Mouse (Mus musculus) stomach, postnatal 0 days (tissue): ENCODE data around the gene Tma7. TPM values are rescaled to one million over a fixed set of nuclear protein-coding genes. Genes with fewer than 3 reads are reported as not detected.

ENCODE experiments used
- ATAC-seq: fragments of 200-750 bp; cut with Nextera tagmentation; 2 replicates; pipeline ENCODE4 v1.8.0; 2017; ENCODE audit not compliant: low FRiP score, low TSS enrichment
- DNase-seq: peaks from one replicate; pipeline ENCODE4 v3.0.0-alpha.2; 2016; ENCODE audit warnings: low spot score
- H3K27ac ChIP-seq: fragments of 300-500 bp; sonication (generic); replicated peaks from 2 replicates; pipeline ENCODE4 v1.5.1; 2014; ENCODE audit warnings: mild to moderate bottlenecking, control low read depth
- H3K27me3 ChIP-seq: fragments of 300-500 bp; sonication (generic); 2 replicates; pipeline ENCODE4 v1.6.1; 2014; ENCODE audit warnings: low read length; ENCODE audit not compliant: control insufficient read depth, insufficient read depth
- H3K36me3 ChIP-seq: fragments of 300-500 bp; sonication (generic); 2 replicates; pipeline ENCODE4 v1.6.1; 2014; ENCODE audit warnings: low read length, mixed read lengths; ENCODE audit not compliant: control insufficient read depth, insufficient read depth
- H3K4me1 ChIP-seq: fragments of 300-500 bp; sonication (generic); replicated peaks from 2 replicates; pipeline ENCODE4 v1.6.1; 2014; ENCODE audit warnings: antibody characterized with exemption; ENCODE audit not compliant: control insufficient read depth, insufficient read depth
- H3K4me2 ChIP-seq: fragments of 300-500 bp; sonication (generic); replicated peaks from 2 replicates; pipeline ENCODE4 v1.6.1; 2014; ENCODE audit warnings: low read depth, mild to moderate bottlenecking, control low read depth, moderate library complexity
- H3K4me3 ChIP-seq: fragments of 300-500 bp; sonication (generic); 2 replicates; pipeline ENCODE4 v1.5.1; 2014; ENCODE audit warnings: low read depth, low read length, control low read depth
- H3K9ac ChIP-seq: fragments of 300-500 bp; sonication (generic); 2 replicates; pipeline ENCODE4 v1.6.1; 2014; ENCODE audit warnings: mild to moderate bottlenecking, low read length, control low read depth, mixed read lengths
- H3K9me3 ChIP-seq: fragments of 300-500 bp; sonication (generic); 2 replicates; pipeline ENCODE4 v1.6.1; 2016; ENCODE audit warnings: low read length; ENCODE audit not compliant: control insufficient read depth
- CTCF ChIP-seq: IDR thresholded peaks from 2 replicates; pipeline ENCODE4 v1.5.1; 2016; ENCODE audit warnings: antibody characterized with exemption, low read depth, mild to moderate bottlenecking, moderate library complexity
- EP300 ChIP-seq: optimal IDR thresholded peaks from 2 replicates; pipeline ENCODE3; 2016; ENCODE audit warnings: antibody characterized with exemption
- WGBS: fragments of 180-500 bp; shearing (Covaris S2); extraction: QIAGEN DNeasy Blood & Tissue Kit; methylation state at CpG from one replicate; pipeline ENCODE4 v1.1.7; 2014; 5-methylcytosine and 5-hydroxymethylcytosine counted together
- polyA plus RNA-seq: library from polyadenylated mRNA; unstranded; fragments of >200 nt; fragmentation: Nextera tagmentation; extraction: Ambion mirVana; gene quantifications from 2 replicates; pipeline ENCODE4 v1.2.1, GENCODE M21; 2015

The Tma7 gene
- polyA plus RNA-seq, 1 experiment from 2014 or later: 424 TPM

DNA sequence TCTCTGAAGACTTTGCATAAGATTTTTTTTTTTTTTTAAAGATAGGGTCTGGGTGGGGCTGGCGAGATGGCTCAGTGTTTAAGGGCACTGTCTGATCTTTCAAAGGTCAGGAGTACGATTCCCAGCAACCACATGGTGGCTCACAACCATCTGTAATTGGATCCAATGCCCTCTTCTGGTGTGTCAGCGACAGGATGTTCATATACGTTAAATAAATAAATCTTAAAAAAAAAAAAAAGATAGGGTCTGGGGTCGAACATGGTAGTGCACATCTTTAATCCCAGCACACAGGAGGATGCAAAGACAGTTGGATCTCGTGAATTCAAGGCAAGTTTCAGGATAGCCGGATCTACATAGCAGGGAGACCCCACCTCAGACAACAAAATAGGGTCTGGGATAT lies 33.1 kb downstream of the Tma7 start:
- Histone ChIP-seq H3K9ac (no peak overlapping the region), H3K27me3 (no peaks in the 10 kb centered on the region), H3K4me3 (no peak overlapping the region), H3K4me2 (no peak overlapping the region), H3K27ac (no peak overlapping the region), H3K4me1 (no peaks in the 10 kb centered on the region), H3K36me3 (peaks cover 4% of the 10 kb centered on the region; the same call in 1 of the 2 replicates), H3K9me3 (no peaks in the 10 kb centered on the region)
- ATAC-seq (no peak), DNase-seq (no peak)
- TF ChIP-seq EP300: no peak
- no peak for TF ChIP-seq CTCF
- 74% methylated on average over 7 of the region's 7 CpGs for WGBS

DNA sequence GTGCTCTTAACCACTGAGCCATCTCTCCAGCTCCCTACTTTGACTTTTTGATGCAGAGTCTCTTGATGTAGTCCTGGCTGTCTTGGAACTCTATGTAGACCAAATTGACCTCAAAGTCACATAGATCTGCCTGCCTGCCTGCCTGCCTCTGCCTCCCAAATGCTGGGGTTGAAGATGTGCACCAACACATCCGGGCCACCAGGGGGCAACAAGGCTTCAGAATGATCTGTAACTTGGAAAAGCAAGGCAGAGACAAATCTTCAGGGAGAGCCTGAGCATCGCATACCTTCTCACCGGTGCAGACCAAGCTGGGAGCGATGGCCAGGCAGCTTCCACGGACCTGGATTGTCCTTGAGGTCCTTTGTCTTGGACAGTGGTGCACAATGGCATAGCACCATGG lies 36.1 kb downstream of the Tma7 start:
- Histone ChIP-seq H3K4me2 (no peak overlapping the region), H3K27me3 (no peaks in the 10 kb centered on the region), H3K4me3 (no peak overlapping the region), H3K9ac (no peak overlapping the region), H3K27ac (no peak overlapping the region), H3K9me3 (no peaks in the 10 kb centered on the region), H3K36me3 (peaks cover 4% of the 10 kb centered on the region; the same call in 1 of the 2 replicates), H3K4me1 (no peaks in the 10 kb centered on the region)
- TF ChIP-seq EP300: no peak
- peak; percentile 83 for TF ChIP-seq CTCF
- WGBS: 41% methylated on average over 5 of the region's 5 CpGs
- peak; percentile 38; the same call in 1 of the 2 replicates for ATAC-seq
- DNase-seq: peak; percentile 66

DNA sequence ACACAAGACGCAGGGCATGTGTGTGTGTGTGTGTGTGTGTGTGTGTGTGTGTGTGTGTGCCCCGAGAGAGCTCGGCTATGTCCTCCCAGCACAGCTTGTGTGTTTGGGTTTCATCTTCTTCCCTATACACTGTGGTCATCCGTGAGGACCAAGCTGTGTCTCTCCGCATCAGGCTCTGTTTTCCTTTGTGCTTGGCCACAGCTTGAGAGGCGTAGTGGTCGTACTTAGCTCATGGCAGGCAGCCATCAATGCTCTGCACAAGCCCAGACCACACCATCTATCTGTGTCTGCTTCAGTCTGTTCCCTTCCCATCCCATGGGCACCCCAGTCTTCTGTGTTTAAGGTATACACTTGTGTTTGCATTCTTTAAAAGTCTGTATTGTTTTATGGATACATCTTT lies 41.0 kb downstream of the Tma7 start:
- TF ChIP-seq CTCF: no peak
- TF ChIP-seq EP300: no peak
- Histone ChIP-seq H3K4me3 (no peak overlapping the region), H3K4me1 (no peaks in the 10 kb centered on the region), H3K27me3 (no peaks in the 10 kb centered on the region), H3K27ac (peak overlapping the region; percentile 69; the same call in 1 of the 2 replicates), H3K4me2 (peak overlapping the region; percentile 73; the same call in 1 of the 2 replicates), H3K9me3 (no peaks in the 10 kb centered on the region), H3K36me3 (no peaks in the 10 kb centered on the region), H3K9ac (peak overlapping the region; percentile 31; the same call in 1 of the 2 replicates)
- DNase-seq: no peak
- no peak for ATAC-seq
- WGBS: 53% methylated on average over 7 of the region's 7 CpGs

DNA sequence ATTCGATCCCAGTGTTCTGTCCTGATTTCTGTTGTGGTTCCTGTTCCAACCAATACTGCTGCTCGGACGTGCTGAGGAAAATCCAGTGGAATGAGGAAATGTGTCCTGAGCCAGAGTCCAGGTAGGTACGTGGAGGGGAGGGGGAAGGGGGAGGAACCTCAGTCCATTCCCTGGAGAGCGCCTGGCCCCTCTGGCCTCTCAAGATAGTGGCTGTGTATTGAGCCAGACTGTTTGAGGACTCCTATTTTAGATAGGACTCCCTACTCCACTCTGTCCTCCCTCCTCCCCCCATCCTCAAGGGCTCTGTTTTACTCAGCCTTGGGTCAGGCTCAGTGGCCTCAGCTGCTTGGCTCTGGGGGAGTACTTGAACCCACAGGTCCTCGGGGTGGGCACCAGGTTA lies 41.5 kb downstream of the Tma7 start:
- ATAC-seq (peak; percentile 86), DNase-seq (peak; percentile 85)
- Histone ChIP-seq H3K9ac (peak overlapping the region; percentile 31; the same call in 1 of the 2 replicates), H3K4me3 (no peak overlapping the region), H3K4me1 (no peaks in the 10 kb centered on the region), H3K4me2 (peak overlapping the region; percentile 73; the same call in 1 of the 2 replicates), H3K9me3 (no peaks in the 10 kb centered on the region), H3K27ac (peak overlapping the region; percentile 69), H3K27me3 (no peaks in the 10 kb centered on the region), H3K36me3 (no peaks in the 10 kb centered on the region)
- no peak for TF ChIP-seq EP300
- peak; percentile 4; the same call in 1 of the 2 replicates for TF ChIP-seq CTCF
- WGBS: 45% methylated on average over 6 of the region's 6 CpGs

DNA sequence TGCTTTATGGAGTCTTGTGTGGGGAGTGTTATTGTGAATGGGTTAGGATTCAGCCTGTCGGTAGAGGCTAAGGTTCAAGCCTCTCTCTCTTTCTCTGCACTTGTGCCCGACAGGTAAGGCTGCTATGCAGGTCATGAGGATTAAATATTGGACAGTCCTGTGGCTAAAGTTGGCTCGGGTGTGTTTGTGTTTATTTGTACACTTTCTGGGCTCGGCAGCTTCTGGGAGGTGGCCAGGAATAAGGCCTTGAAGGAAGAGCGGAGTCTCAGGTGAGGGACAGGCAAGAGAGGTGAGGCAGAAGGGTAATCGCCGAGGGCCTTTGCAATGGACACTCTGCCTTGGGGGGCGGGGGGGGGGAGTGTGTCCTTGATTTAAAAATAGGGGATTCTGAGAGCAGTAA lies 42.2 kb downstream of the Tma7 start:
- Histone ChIP-seq H3K27ac (peak overlapping the region; percentile 69), H3K27me3 (no peaks in the 10 kb centered on the region), H3K36me3 (no peaks in the 10 kb centered on the region), H3K9ac (no peak overlapping the region), H3K4me2 (peak overlapping the region; percentile 73), H3K9me3 (no peaks in the 10 kb centered on the region), H3K4me1 (no peaks in the 10 kb centered on the region), H3K4me3 (peak overlapping the region; percentile 15; the same call in 1 of the 2 replicates)
- no peak for TF ChIP-seq EP300
- DNase-seq: peak; percentile 34
- peak; percentile 13; the same call in 1 of the 2 replicates for ATAC-seq
- WGBS: 66% methylated on average over 8 of the region's 8 CpGs

DNA sequence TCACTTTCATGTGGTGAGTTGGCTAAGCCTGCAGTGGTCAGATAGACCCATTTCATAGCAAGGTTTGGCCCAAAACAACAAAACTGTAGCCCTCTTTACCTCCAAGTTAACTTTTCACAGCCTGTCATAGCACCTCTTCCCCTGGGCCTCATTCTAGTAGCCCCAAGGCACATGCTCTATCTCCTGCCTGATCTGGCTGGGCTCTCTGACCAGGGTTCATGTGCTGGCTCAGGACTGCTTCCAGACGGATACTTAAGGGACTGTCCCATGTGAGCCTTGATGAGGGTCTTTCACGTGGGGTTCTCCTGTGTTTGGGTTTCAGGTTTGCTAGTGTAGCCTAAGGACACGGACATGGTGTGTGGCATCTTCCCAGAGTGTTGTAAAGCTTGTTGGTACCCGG lies 42.7 kb downstream of the Tma7 start:
- ATAC-seq (no peak; the same call in 1 of the 2 replicates), DNase-seq (no peak)
- no peak overlapping the region for H3K9ac ChIP-seq
- H3K36me3 ChIP-seq: no peaks in the 10 kb centered on the region
- no peak for TF ChIP-seq EP300
- TF ChIP-seq CTCF: no peak
- 66% methylated on average over 4 of the region's 4 CpGs for WGBS
- H3K27ac ChIP-seq: peak overlapping the region; percentile 91
- H3K4me3 ChIP-seq: peak overlapping the region; percentile 77
- no peaks in the 10 kb centered on the region for H3K4me1 ChIP-seq
- no peaks in the 10 kb centered on the region for H3K9me3 ChIP-seq
- H3K4me2 ChIP-seq: peak overlapping the region; percentile 73
- no peaks in the 10 kb centered on the region for H3K27me3 ChIP-seq
